In genomic region chr2:168912051-168912891, GRCm38 (mm10) we compare ENCODE assay signal across 7 mouse cellular contexts. TPM values are rescaled to one million over a fixed set of nuclear protein-coding genes. Genes with fewer than 3 reads are reported as not detected.
A peak's percentile ranks its signal among the peaks of the same experiment; 100 is the strongest.
DNase-seq lines count a peak whose midpoint lies in the region; ATAC-seq lines count a peak whose summit lies in the region.

No protein-coding gene starts in this region.

- no peak overlapping the region for H3K27ac ChIP-seq in embryonic facial prominence, embryonic 11.5 days (replicated peaks; ENCODE audit: low read depth, low read length)
- peak overlapping the region; percentile 11; the same call in 1 of the 2 replicates for H3K27ac ChIP-seq in hindbrain, embryonic 14.5 days
- no peak overlapping the region for H3K27ac ChIP-seq in liver, embryonic 12.5 days
- peak overlapping the region; percentile 63 for H3K27ac ChIP-seq in stomach, embryonic 16.5 days (ENCODE audit: low read length)

- H3K4me2 ChIP-seq in embryonic facial prominence, embryonic 11.5 days (ENCODE audit: low read depth, low read length), result peak overlapping the region; percentile 90
- H3K4me2 ChIP-seq in hindbrain, embryonic 14.5 days (replicated peaks), result peak overlapping the region; percentile 89
- H3K4me2 ChIP-seq in liver, embryonic 12.5 days, result peak overlapping the region; percentile 70
- H3K4me2 ChIP-seq in stomach, embryonic 16.5 days (ENCODE audit: low read depth, low read length), result peak overlapping the region; percentile 95

- peak overlapping the region; percentile 49 for H3K4me3 ChIP-seq in embryonic facial prominence, embryonic 11.5 days (ENCODE audit: low read depth, low read length)
- peak overlapping the region; percentile 50 for H3K4me3 ChIP-seq in hindbrain, embryonic 14.5 days (replicated peaks; ENCODE audit: low read length)
- peak overlapping the region; percentile 45 for H3K4me3 ChIP-seq in liver, embryonic 12.5 days
- peak overlapping the region; percentile 59 for H3K4me3 ChIP-seq in stomach, embryonic 16.5 days (replicated peaks; ENCODE audit: low read length)

- peak; percentile 21 for DNase-seq in right cerebral cortex, adult 18-20 months
- DNase-seq in right cerebral cortex, postnatal 36 days (ENCODE audit: low spot score in 2 of 2), result no peak
- peak; percentile 34 for DNase-seq in embryonic facial prominence, embryonic 11.5 days (ENCODE audit: low spot score)
- DNase-seq in hindbrain, embryonic 14.5 days (ENCODE audit: low spot score), result peak; percentile 61
- DNase-seq in ovary, postnatal 10 days (ENCODE audit: low spot score), result no peak

- H3K9ac ChIP-seq in embryonic facial prominence, embryonic 11.5 days (replicated peaks; ENCODE audit: low read length), result peak overlapping the region; percentile 43
- peak overlapping the region; percentile 54 for H3K9ac ChIP-seq in hindbrain, embryonic 14.5 days
- peak overlapping the region; percentile 27; the same call in 1 of the 2 replicates for H3K9ac ChIP-seq in liver, embryonic 12.5 days
- H3K9ac ChIP-seq in stomach, embryonic 16.5 days (ENCODE audit: low read length), result peak overlapping the region; percentile 53

- no peaks in the 10 kb centered on the region for H3K9me3 ChIP-seq in embryonic facial prominence, embryonic 11.5 days (replicated peaks; ENCODE audit: control insufficient read depth, low read length)
- H3K9me3 ChIP-seq in hindbrain, embryonic 14.5 days (ENCODE audit: control insufficient read depth, low read length), result no peaks in the 10 kb centered on the region
- no peaks in the 10 kb centered on the region for H3K9me3 ChIP-seq in liver, embryonic 12.5 days (replicated peaks)
- H3K9me3 ChIP-seq in stomach, embryonic 16.5 days (replicated peaks; ENCODE audit: control insufficient read depth, low read length), result no peaks in the 10 kb centered on the region

- WGBS in embryonic facial prominence, embryonic 11.5 days, result under 1% methylated on average over 66 of the region's 70 CpGs
- under 1% methylated on average over 70 of the region's 70 CpGs for whole genome bisulfite sequencing in hindbrain, embryonic 14.5 days
- WGBS in liver, embryonic 12.5 days (ENCODE audit: insufficient replicate concordance), result 1% methylated on average over 70 of the region's 70 CpGs
- WGBS in stomach, embryonic 16.5 days, result under 1% methylated on average over 70 of the region's 70 CpGs

- ATAC-seq in embryonic facial prominence, embryonic 11.5 days (replicated peaks; ENCODE audit: insufficient number of reproducible peaks, low FRiP score, low TSS enrichment, low read depth), result no peak
- ATAC-seq in hindbrain, embryonic 14.5 days (ENCODE audit: low FRiP score), result peak; percentile 57; the same call in 1 of the 2 replicates
- ATAC-seq in liver, embryonic 12.5 days, result no peak
- peak; percentile 40; the same call in 1 of the 2 replicates for ATAC-seq in stomach, embryonic 16.5 days (ENCODE audit: insufficient read depth, low FRiP score)

- H3K27me3 ChIP-seq in embryonic facial prominence, embryonic 11.5 days (ENCODE audit: control insufficient read depth, insufficient read depth, low read length), result peaks cover 28% of the 10 kb centered on the region
- peaks cover 30% of the 10 kb centered on the region for H3K27me3 ChIP-seq in hindbrain, embryonic 14.5 days (ENCODE audit: control insufficient read depth, insufficient read depth, low read length)
- H3K27me3 ChIP-seq in liver, embryonic 12.5 days (replicated peaks), result peaks cover 57% of the 10 kb centered on the region
- H3K27me3 ChIP-seq in stomach, embryonic 16.5 days (ENCODE audit: control insufficient read depth, insufficient read depth, low read length), result peaks cover 22% of the 10 kb centered on the region

- no peaks in the 10 kb centered on the region; the same call in none of the 2 replicates for H3K4me1 ChIP-seq in embryonic facial prominence, embryonic 11.5 days (ENCODE audit: control insufficient read depth, insufficient read depth, low read length)
- H3K4me1 ChIP-seq in hindbrain, embryonic 14.5 days (replicated peaks; ENCODE audit: control insufficient read depth, insufficient read depth, low read length), result peaks cover 20% of the 10 kb centered on the region
- peaks cover 17% of the 10 kb centered on the region; the same call in 1 of the 2 replicates for H3K4me1 ChIP-seq in liver, embryonic 12.5 days
- peaks cover 8% of the 10 kb centered on the region for H3K4me1 ChIP-seq in stomach, embryonic 16.5 days (ENCODE audit: control insufficient read depth, insufficient read depth, low read length)

- H3K36me3 ChIP-seq in embryonic facial prominence, embryonic 11.5 days (replicated peaks; ENCODE audit: control insufficient read depth, insufficient read depth, low read depth, low read length), result no peaks in the 10 kb centered on the region
- H3K36me3 ChIP-seq in hindbrain, embryonic 14.5 days (replicated peaks; ENCODE audit: control insufficient read depth, insufficient read depth), result no peaks in the 10 kb centered on the region
- no peaks in the 10 kb centered on the region for H3K36me3 ChIP-seq in liver, embryonic 12.5 days
- H3K36me3 ChIP-seq in stomach, embryonic 16.5 days (ENCODE audit: control insufficient read depth, insufficient read depth, low read length), result no peaks in the 10 kb centered on the region

RNA-seq across cellular contexts. Expression of gene Zfp64, which starts 43.1 kb away (rescaled TPM):
- polyA plus RNA-seq in embryonic facial prominence, embryonic 11.5 days (2014; fragmentation: Nextera tagmentation; extraction: Ambion mirVana), result 42.1 and 44.0 TPM in 2 replicates
- 27.3 and 29.7 TPM in 2 replicates for polyA plus RNA-seq in hindbrain, embryonic 14.5 days (2014; fragmentation: Nextera tagmentation; extraction: Ambion mirVana)
- polyA plus RNA-seq in liver, embryonic 12.5 days (2016; fragmentation: Nextera tagmentation; extraction: Ambion mirVana), result 16.6 and 18.8 TPM in 2 replicates
- polyA plus RNA-seq in stomach, embryonic 16.5 days (2015; fragmentation: Nextera tagmentation; extraction: Ambion mirVana), result 35.6 and 37.9 TPM in 2 replicates

Comparison
In these comparisons a context has a peak if more than half of its experiments do, and no peak if none do; other contexts are left out.
1. DNase-seq: peak in right cerebral cortex, adult 18-20 months (single experiment), embryonic facial prominence, embryonic 11.5 days (single experiment) and hindbrain, embryonic 14.5 days (single experiment); none in right cerebral cortex, postnatal 36 days (0 of 2) and ovary, postnatal 10 days (single experiment).
2. ATAC-seq: peak in hindbrain, embryonic 14.5 days (single experiment) and stomach, embryonic 16.5 days (single experiment); none in embryonic facial prominence, embryonic 11.5 days (single experiment) and liver, embryonic 12.5 days (single experiment).
3. H3K27ac ChIP-seq: peak in hindbrain, embryonic 14.5 days (single experiment) and stomach, embryonic 16.5 days (single experiment); none in embryonic facial prominence, embryonic 11.5 days (single experiment) and liver, embryonic 12.5 days (single experiment).
4. Peak in every context shown above with its lines, with median percentiles within 50 percentile points of each other: H3K4me2 ChIP-seq, H3K4me3 ChIP-seq and H3K9ac ChIP-seq.